Mouse (Mus musculus): ENCODE measurements at regions not wholly inside any gene's neighbourhood (a gene's known extent, or its start where the extent isn't known, plus 50 kb on each side); places are given as distances from the start of the nearest gene placed in this dataset.

DNA sequence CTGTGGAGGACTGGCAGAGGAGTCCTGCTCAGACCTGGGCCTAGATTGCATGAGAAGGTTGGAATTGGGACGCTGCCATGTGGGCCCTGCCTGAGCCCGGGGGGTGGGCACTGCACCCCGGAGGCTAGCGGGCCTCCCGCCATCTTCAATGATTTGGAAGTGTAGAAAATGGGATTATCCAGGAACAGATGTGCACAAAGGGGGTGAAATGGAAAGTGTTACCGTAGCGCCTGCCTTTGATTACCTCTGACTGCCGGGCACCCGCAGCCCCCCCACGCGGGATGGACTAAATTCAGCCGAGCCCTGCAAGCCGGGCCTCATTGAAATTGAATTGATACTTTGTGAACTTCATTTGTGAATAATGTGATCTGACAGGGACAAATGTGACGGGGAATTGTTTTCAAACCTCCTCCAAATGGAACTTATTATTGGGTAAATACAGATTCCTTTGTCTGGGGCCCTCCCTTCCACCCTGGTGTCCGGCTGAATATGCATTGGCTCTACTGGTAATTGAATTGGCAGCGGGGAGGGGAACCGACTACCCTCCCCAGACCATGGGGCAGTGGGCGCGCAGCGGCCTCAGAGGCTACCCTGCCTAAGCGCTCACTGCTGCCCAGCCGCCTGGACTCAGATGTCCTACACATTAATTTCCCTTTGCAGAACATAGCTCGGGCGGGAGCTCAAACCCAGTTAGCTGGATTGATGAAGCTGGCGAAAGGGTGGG is 77.9 kb upstream of the Nkx1-1 start:
- DNase-seq: no peak

DNA sequence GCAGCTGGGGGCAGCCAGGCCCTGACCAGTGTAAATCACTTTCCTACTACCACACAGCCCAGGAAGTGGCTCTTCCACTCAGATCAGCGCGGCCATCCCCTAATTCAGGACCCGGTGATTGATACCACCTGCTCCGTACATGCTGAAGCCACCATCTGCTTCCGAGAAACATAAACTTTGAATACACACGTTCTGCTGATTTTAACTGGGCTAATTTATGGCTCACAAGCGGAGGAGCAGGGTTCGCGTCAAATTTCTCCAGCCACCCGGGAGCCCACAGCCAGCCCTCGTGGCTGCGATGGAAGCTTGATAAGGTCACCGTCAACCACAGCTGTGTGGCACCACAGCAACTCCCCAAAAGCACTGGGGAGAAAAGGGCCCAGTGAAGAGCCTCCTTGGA is 72.0 kb upstream of the Nkx1-1 start:
- DNase-seq: no peak

DNA sequence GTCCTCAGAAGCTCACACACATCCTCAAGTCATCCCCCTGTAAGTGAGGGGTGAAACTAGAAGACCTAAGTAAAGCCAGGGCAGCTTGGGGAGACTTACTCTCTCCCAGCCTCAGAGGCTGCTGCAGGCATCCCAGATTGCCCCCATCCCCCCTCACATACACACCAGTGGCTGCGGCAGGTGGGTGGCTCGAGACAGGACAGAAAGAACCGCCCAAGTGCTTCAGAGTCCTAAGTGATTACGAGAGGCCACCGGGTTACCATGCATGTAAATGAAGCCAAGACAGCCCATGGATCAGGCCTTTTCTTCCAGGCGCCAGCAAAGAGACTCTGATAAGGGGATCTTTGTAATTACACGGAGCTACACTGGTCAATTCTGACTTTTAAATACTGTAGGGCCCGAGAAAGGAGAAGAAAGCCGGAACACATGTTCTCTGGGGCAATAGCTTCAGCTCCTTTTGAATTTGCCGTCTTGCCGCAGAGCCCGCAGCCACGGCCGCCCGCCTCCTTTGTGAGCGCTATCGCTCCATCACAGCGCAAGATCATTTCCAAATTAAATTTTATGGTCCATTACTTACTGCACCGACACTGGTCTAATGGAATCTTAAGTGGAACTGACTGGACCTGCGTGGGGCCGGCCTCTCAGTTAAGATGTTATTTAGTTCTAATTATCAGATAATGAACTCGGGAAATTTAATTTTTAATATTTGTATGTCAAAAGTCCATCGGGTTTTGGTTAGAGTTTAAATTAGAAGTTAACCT is 68.1 kb upstream of the Nkx1-1 start:
- DNase-seq: no peak

DNA sequence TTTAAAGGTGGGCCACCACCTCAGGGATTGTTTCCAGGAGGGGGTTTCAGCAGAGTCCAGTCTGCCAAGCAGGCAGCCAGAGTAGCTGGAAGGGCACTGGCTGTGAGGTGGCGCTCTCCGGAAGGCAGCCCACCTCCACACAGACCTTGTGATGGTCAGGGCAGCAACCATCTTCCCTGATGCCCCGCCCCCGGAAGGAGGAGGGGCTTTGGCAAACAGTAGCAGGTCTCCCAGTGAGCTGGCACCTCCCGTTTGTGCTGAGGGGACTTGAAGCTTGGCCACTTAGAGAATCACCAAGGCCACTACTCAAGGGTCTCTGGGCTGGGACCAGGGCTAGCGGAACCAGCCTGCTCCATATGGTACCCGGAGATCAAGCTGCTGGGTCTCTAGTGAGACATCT is 67.4 kb upstream of the Nkx1-1 start:
- no peak for DNase-seq

DNA sequence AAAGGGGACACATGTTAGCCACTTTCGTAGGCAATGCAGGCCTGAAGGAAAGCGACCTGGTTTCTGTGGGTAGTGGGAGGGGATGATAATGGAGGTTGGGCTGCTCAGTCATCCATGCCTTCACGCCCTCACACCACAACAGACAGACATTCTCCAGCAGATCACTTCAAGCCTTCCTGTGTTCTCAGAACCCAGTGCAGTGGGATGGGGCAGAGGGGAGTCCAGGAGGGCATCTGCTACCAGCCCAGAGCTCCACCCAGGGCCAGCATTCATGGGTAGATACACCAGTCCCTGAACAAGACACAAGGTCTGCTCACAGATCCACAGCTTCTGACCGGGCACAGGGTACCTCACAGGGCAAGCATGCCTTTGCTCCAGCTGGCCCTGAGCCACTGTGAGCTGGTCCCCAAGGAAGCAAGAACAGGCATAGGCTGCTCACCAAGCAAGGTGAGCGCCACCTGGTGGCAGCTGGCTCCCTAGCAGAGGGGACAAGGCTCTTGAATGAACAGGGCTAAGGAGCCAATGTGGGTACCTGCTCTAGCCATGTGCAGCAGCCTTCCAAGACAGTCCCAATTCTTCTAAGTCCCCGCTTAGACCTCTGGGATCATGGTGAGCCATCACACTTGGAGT is 62.2 kb upstream of the Nkx1-1 start:
- DNase-seq: peak; percentile 93 to 97

DNA sequence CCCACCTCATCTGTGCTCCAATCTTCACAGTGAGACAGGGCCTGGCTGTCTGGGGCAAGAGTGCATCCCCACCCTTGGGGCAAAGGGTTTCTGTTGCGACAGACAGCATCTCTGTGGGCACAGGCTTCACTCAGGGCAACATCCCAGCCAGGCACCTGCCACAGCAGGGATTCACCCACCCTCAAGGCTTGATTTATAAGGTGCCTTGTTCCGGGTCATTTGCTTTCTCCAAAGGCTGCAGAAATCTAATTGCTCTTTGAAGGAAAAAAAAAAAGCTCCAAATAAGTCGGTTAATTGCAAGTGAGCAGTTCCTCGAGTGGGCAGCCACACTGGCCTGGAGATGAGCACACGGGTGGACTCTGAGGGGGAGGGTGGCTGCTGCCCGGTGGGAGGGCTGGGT is 61.5 kb upstream of the Nkx1-1 start:
- no peak for DNase-seq

DNA sequence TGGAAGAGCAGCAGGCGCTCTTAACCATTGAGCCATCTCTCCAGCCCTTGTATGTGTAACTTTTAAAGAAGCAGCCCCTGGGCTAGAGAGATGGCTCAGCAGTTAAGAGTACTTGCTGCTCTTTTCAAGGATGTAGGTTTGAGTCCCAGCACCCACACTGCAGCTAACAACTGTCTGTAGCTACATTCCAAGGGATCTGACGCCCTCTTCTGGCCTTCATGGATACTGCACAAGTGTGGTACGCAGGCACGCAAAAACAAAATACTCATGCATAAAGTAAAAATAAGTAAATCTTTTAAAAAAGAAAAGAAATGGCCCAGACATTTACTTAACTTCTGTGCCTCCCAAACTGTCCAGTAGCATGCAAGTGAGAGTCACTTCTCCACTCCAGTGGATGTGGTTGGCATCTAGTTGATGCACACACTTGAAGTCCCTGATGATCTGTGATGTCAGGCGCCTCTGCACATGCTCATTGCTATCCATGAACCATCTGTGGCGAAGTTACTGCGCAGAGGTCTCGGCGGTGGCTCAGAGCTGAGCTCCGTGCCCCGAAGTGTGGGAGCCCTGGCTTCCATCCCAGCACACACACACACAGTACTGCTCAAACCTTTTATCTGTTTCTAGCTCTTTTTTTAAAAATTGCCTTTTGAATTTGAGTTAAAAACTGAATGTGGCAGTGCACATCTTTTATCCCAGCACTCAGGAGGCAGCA is 59.0 kb upstream of the Nkx1-1 start:
- DNase-seq: no peak

DNA sequence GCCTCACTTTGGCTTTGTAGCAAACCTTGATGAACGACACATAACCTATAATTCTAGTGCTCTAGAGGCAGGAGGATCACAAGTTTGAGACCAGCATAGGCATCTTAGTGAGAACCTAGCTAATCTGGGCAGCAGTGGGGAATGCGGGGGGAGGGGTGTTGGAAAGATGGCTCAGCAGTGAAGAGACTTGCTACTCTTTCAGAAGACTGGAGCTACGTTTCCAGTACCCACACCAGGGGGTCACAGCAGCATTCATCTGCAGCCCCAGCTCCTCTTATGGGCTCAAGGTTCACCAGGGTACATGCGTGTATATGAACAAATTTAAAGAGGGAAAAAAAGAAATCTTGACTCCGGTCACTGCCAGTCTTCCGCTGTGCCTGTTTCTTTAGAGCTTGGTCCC is 55.5 kb upstream of the Nkx1-1 start:
- no peak for DNase-seq

DNA sequence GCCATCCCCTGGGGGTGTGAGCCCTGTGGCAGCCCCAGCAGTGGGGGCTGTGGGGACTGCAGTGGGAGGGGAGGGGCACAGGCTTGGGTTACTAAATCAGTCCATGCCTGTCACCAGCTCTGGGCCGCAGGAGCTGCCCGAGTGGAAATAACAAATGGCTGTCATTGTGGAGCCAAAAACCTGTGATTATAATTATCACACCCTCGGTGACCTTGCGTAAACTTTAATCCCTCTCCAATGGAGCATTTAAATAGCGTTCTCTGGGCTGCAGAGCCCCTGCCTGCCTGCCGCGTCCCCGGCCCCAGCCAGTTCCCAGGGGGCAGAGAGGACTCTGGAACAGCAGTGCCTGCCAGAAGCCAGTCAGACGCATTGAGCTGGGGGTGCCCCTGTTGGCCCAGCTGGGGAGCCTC is 54.4 kb upstream of the Nkx1-1 start:
- peak in 1 of 2 experiments; percentile 39 for DNase-seq

DNA sequence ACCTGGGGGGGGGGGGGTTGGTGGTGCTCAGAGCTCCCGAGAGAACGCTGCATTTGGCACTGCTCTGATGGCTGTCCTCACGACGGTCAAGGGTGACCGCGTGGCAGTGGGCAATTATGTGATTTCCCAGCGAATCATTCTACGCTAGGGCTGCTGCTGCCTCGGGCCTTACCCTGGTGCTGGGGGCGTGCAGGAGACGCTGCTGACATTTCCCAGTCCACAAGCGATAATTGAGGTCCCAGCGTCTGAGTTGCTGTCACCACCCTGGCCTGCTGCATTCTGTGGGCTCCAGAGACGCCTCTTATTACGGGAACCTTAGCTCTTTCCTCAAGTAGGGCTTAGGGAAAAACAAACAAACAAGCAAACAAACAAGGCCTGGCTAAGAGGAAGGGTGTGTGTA is 52.0 kb upstream of the Nkx1-1 start:
- no peak for DNase-seq

Measured in cerebellum, postnatal 14 days (tissue).